Mouse (Mus musculus) lung, postnatal 0 days (tissue): ENCODE measurements around the gene 4933430I17Rik. TPM values are rescaled to one million over a fixed set of nuclear protein-coding genes. Genes with fewer than 3 reads are reported as not detected.

Experiments used
- ATAC-seq: fragments of 200-750 bp; cut with Nextera tagmentation; 2 replicates; pipeline ENCODE4 v1.8.0; 2017; ENCODE audit warnings: moderate library complexity
- DNase-seq: peaks from one replicate; pipeline ENCODE4 v3.0.0-alpha.2; 2016; ENCODE audit warnings: low spot score
- H3K27ac ChIP-seq: fragments of 300-500 bp; sonication (generic); 2 replicates; pipeline ENCODE4 v1.5.1; 2014; ENCODE audit warnings: antibody characterized with exemption, mild to moderate bottlenecking, low read length, mixed read lengths
- H3K27me3 ChIP-seq: fragments of 300-500 bp; sonication (generic); replicated peaks from 2 replicates; pipeline ENCODE4 v1.6.1; 2014; ENCODE audit warnings: low read length, mixed read lengths; ENCODE audit not compliant: insufficient read depth
- H3K36me3 ChIP-seq: fragments of 300-500 bp; sonication (generic); 2 replicates; pipeline ENCODE4 v1.6.1; 2014; ENCODE audit warnings: low read length, mixed read lengths; ENCODE audit not compliant: insufficient read depth
- H3K4me1 ChIP-seq: fragments of 300-500 bp; sonication (generic); 2 replicates; pipeline ENCODE4 v1.6.1; 2014; ENCODE audit warnings: antibody characterized with exemption, low read depth, low read length, mixed read lengths; ENCODE audit not compliant: insufficient read depth
- H3K4me2 ChIP-seq: fragments of 300-500 bp; sonication (generic); replicated peaks from 2 replicates; pipeline ENCODE4 v1.6.1; 2014; ENCODE audit warnings: low read depth, mild to moderate bottlenecking, low read length, moderate library complexity, mixed read lengths
- H3K4me3 ChIP-seq: fragments of 300-500 bp; sonication (generic); 2 replicates; pipeline ENCODE4 v1.5.1; 2014; ENCODE audit warnings: low read depth, low read length
- H3K9ac ChIP-seq: fragments of 300-500 bp; sonication (generic); replicated peaks from 2 replicates; pipeline ENCODE4 v1.6.1; 2014; ENCODE audit warnings: low read depth, mild to moderate bottlenecking
- H3K9me3 ChIP-seq: fragments of 300-500 bp; sonication (generic); 2 replicates; pipeline ENCODE4 v1.6.1; 2016; ENCODE audit warnings: low read length, mixed read lengths
- CTCF ChIP-seq: IDR thresholded peaks from 2 replicates; pipeline ENCODE4 v1.5.1; 2016; ENCODE audit warnings: antibody characterized with exemption, mild to moderate bottlenecking
- EP300 ChIP-seq: IDR thresholded peaks from 2 replicates; pipeline ENCODE4 v1.6.1; 2016; ENCODE audit warnings: antibody characterized with exemption, mild to moderate bottlenecking, control low read depth
- WGBS: fragments of 180-500 bp; shearing (Covaris S2); extraction: QIAGEN DNeasy Blood & Tissue Kit; methylation state at CpG from one replicate; pipeline ENCODE4 v1.1.7; 2014; 5-methylcytosine and 5-hydroxymethylcytosine counted together
- polyA plus RNA-seq: library from polyadenylated mRNA; unstranded; fragments of >200 nt; fragmentation: Nextera tagmentation; extraction: Ambion mirVana; gene quantifications from 2 replicates; pipeline ENCODE4 v1.2.1, GENCODE M21; 2015

Gene 4933430I17Rik
- polyA plus RNA-seq, 1 experiment from 2014 or later = 0.21 TPM

GRCm38 (mm10) chr4:62492682-62493081 lies 32.5 kb upstream of the 4933430I17Rik start:
- Histone ChIP-seq H3K4me1 (peaks cover 3% of the 10 kb centered on the region; the same call in 1 of the 2 replicates), H3K4me2 (no peak overlapping the region), H3K27ac (no peak overlapping the region), H3K9ac (no peak overlapping the region), H3K36me3 (no peaks in the 10 kb centered on the region), H3K4me3 (no peak overlapping the region), H3K27me3 (no peaks in the 10 kb centered on the region), H3K9me3 (no peaks in the 10 kb centered on the region)
- DNase-seq (no peak), ATAC-seq (no peak)
- no peak for TF ChIP-seq EP300
- no peak for TF ChIP-seq CTCF
- WGBS = 66% methylated on average over 2 of the region's 2 CpGs

- 59% methylated on average over 9 of the region's 9 CpGs for WGBS
- Histone ChIP-seq H3K36me3 (no peaks in the 10 kb centered on the region), H3K4me2 (no peak overlapping the region), H3K9ac (no peak overlapping the region), H3K27ac (no peak overlapping the region), H3K27me3 (no peaks in the 10 kb centered on the region), H3K4me3 (no peak overlapping the region), H3K9me3 (no peaks in the 10 kb centered on the region), H3K4me1 (no peaks in the 10 kb centered on the region)
- DNase-seq (no peak), ATAC-seq (no peak)
- TF ChIP-seq EP300 (no peak), CTCF (no peak)
Measured at GRCm38 (mm10) chr4:62494230-62494629, 30.9 kb upstream of the 4933430I17Rik start.

GRCm38 (mm10) chr4:62495946-62496345 lies 29.2 kb upstream of the 4933430I17Rik start:
- 0 out of 2 replicates have a peak, but pooled peaks cover 3% of the 10 kb centered on the region for H3K4me1 ChIP-seq
- peak; percentile 66 for DNase-seq
- no peaks in the 10 kb centered on the region for H3K9me3 ChIP-seq
- H3K36me3 ChIP-seq = no peaks in the 10 kb centered on the region
- no peak overlapping the region for H3K4me2 ChIP-seq
- H3K27ac ChIP-seq = peak overlapping the region; percentile 47; the same call in 1 of the 2 replicates
- 57% methylated on average over 8 of the region's 8 CpGs for WGBS
- no peak for TF ChIP-seq CTCF
- TF ChIP-seq EP300 = no peak
- H3K4me3 ChIP-seq = no peak overlapping the region
- no peak overlapping the region for H3K9ac ChIP-seq
- peak; percentile 41 for ATAC-seq
- H3K27me3 ChIP-seq = no peaks in the 10 kb centered on the region

GRCm38 (mm10) chr4:62496815-62497214 lies 28.4 kb upstream of the 4933430I17Rik start:
- no peaks in the 10 kb centered on the region for H3K9me3 ChIP-seq
- H3K4me3 ChIP-seq = no peak overlapping the region
- H3K36me3 ChIP-seq = no peaks in the 10 kb centered on the region
- H3K27me3 ChIP-seq = no peaks in the 10 kb centered on the region
- no peak overlapping the region for H3K4me2 ChIP-seq
- H3K9ac ChIP-seq = no peak overlapping the region
- ATAC-seq = peak; percentile 88
- 0 out of 2 replicates have a peak, but pooled peaks cover 5% of the 10 kb centered on the region for H3K4me1 ChIP-seq
- 21% methylated on average over 8 of the region's 8 CpGs for whole genome bisulfite sequencing
- H3K27ac ChIP-seq = peak overlapping the region; percentile 47
- no peak for TF ChIP-seq CTCF
- peak; percentile 94 for DNase-seq

DNA sequence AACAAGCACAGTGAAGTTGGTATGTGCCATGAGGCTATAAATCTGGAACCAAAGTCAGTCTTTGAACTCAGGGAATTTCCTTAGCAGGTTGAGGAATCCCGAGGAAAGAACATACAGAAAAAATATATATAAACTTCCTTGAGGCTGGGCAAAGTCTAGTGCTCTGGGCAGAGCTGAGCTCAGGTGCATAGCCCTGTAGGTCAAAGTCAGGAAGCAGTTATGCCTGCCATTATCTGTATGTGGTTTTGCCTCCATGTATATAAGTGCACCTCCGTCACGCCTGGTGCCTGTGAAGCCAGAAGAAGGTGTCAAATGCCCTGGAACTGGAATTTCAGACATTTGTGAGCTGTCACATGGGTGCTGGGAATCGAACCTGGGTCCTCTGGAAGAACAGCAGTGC lies 24.4 kb upstream of the 4933430I17Rik start:
- no peaks in the 10 kb centered on the region for H3K9me3 ChIP-seq
- no peak overlapping the region for H3K27ac ChIP-seq
- H3K4me3 ChIP-seq = no peak overlapping the region
- no peaks in the 10 kb centered on the region for H3K27me3 ChIP-seq
- no peak for TF ChIP-seq EP300
- TF ChIP-seq CTCF = no peak
- no peaks in the 10 kb centered on the region for H3K36me3 ChIP-seq
- no peak overlapping the region for H3K9ac ChIP-seq
- H3K4me1 ChIP-seq = peaks cover 8% of the 10 kb centered on the region; the same call in 1 of the 2 replicates
- H3K4me2 ChIP-seq = no peak overlapping the region
- DNase-seq (no peak), ATAC-seq (no peak)
- WGBS = 71% methylated on average over 4 of the region's 4 CpGs

- H3K27ac ChIP-seq = peak overlapping the region; percentile 81
- H3K4me2 ChIP-seq = peak overlapping the region; percentile 84
- DNase-seq (peak; percentile 70), ATAC-seq (peak; percentile 19; the same call in 1 of the 2 replicates)
- no peaks in the 10 kb centered on the region for H3K27me3 ChIP-seq
- peak overlapping the region; percentile 61 for H3K4me3 ChIP-seq
- H3K36me3 ChIP-seq = no peaks in the 10 kb centered on the region
- peak overlapping the region; percentile 52 for H3K9ac ChIP-seq
- no peaks in the 10 kb centered on the region for H3K9me3 ChIP-seq
- H3K4me1 ChIP-seq = peaks cover 8% of the 10 kb centered on the region; the same call in 1 of the 2 replicates
- WGBS = 1% methylated on average over 7 of the region's 7 CpGs
- TF ChIP-seq EP300 (no peak), CTCF (no peak)
Measured at GRCm38 (mm10) chr4:62501534-62501933, 23.6 kb upstream of the 4933430I17Rik start.
